Mouse (Mus musculus) ovary, postnatal 10 days (tissue): Measurements from ENCODE around the gene Nfkbie.

Source experiments
- DNase-seq: peaks from one replicate; pipeline ENCODE4 v3.0.0; 2022; ENCODE audit warnings: low spot score

Nfkbie gene

GRCm38 (mm10) chr17:45559732-45560525 is 4.4 kb downstream of the Nfkbie start:
- no peak for DNase-seq

GRCm38 (mm10) chr17:45563216-45563615 is 7.7 kb downstream of the Nfkbie start:
- no peak for DNase-seq

GRCm38 (mm10) chr17:45563655-45564530 is 8.4 kb downstream of the Nfkbie start, which contains the start of gene Slc35b2:
Gene Slc35b2 (plus strand): TSS chr17:45563874.
- peak; percentile 91 for DNase-seq

DNA sequence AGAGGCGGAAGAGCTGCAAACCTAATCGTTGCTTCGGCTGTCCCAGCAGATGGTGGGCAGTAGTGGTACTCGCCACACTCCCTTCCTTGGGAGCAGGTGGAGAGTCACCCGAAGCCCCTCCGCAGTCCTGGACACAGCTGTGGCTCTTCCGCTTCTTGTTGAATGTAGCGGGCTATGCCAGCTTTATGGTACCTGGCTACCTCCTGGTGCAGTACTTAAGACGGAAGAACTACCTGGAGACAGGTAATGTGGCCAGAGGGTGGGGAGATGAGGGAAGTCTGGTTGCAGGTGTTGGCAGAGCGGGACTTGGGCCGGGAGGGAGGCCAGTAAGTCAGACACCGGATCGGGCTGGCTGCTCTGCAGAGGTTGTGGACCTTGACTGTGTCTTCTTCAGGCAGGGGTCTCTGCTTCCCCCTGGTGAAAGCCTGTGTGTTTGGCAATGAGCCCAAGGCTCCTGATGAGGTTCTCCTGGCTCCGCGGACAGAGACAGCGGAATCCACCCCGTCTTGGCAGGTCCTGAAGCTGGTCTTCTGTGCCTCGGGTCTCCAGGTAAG is 9.1 kb downstream of the Nfkbie start:
- no peak for DNase-seq

DNA sequence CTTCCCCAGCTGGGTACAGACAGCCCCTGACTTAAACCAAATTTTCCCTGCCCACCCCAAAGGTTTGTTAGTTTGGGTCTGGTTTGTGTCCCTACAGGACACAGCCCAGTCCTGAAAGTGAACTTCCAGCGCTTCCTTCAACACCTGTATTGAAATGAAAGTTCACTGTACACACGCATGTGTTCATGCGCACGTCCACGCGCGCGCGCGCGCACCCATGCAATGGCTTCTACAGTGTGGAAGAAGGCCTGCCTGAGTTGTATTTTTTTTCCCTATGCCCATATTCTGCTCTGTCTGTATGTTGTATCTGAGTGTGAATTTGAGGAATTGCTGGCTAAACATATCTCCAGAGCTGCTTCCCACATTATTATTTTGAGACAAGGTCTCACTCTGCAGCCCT is 9.6 kb downstream of the Nfkbie start:
- no peak for DNase-seq

DNA sequence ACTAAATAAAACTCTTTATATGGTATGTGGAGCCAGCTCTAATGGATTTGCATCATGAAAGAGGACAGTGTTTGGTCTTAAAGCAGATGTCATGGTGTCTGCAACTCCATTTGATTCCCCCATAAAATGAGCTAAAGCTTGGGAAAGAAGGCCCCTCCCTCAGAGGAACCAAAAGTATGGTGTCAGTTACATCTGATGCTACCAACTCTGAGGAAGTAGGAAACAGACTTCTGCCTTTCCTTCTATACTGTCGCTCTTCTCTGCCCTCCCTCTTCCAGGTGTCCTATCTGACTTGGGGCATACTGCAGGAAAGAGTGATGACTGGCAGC is 10.5 kb downstream of the Nfkbie start:
- DNase-seq: no peak

GRCm38 (mm10) chr17:45566360-45567161 is 11.1 kb downstream of the Nfkbie start:
- DNase-seq: no peak

- DNase-seq: no peak
Measured at GRCm38 (mm10) chr17:45567162-45567601, 11.7 kb downstream of the Nfkbie start.

DNA sequence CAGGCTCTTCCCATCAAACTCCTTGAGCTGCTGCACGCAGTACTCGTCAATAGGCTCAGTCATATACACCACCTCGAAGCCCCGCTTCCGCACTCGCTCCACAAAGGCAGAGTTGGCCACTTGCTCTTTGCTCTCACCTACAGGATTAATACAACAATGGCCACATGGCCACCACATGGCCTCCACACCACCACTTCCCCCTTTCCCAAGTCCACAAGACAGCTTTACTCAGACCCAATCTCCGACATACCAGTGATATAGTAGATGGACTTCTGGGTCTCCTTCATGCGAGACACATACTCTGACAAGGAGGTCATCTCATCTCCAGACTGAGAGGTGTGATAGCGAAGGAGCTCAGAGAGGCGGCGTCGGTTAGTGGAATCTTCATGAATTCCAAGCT is 13.5 kb downstream of the Nfkbie start:
- DNase-seq: no peak

DNA sequence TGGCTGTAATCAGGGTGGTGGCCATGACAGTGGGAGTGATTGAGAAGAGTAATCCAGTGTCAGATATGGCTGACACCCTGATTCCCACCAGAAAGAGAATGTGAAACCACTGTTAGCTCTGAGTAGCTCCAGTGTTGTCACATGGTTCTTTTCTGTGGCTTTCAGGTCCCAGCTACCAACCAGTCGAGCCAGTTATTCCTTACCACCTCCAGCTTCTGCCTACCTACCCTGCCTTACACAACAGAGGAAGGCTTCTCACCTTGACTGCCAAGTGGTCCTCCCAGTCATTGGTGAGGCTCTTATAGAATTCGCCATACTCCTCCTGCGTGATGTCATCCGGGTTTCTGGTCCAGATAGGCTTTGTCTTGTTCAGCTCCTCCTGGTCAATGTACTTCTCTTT is 14.5 kb downstream of the Nfkbie start:
- no peak for DNase-seq

- DNase-seq: no peak
Measured at GRCm38 (mm10) chr17:45572103-45573086, 16.9 kb downstream of the Nfkbie start.

- DNase-seq: peak; percentile 99
Measured at GRCm38 (mm10) chr17:45573087-45573779, 17.7 kb downstream of the Nfkbie start, which contains the start of gene Hsp90ab1. Gene Hsp90ab1 (minus strand): TSS chr17:45573271.

DNA sequence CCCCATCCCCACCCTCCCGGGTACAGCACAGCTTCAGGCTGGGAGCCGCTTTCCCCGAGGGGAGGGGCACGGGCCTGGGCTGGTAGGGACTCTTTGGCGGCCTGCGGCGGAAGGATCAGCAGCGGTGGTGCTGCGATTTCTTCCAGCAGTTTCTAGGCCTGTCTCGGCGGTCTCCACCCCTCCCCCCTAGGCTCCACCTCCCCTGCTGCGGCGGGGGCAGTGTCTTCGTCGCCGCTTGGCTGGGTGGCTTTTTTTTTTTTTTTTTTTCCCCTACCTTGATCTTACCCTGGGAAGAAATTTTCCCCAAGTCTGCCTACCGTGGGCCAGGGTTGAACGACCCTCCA is 18.2 kb downstream of the Nfkbie start:
- DNase-seq: peak; percentile 93

- peak; percentile 55 for DNase-seq
Measured at GRCm38 (mm10) chr17:45574129-45574761, 18.7 kb downstream of the Nfkbie start.

- no peak for DNase-seq
Measured at GRCm38 (mm10) chr17:45575123-45575897, 19.8 kb downstream of the Nfkbie start.

GRCm38 (mm10) chr17:45578242-45578641 is 22.7 kb downstream of the Nfkbie start:
- no peak for DNase-seq

GRCm38 (mm10) chr17:45578843-45579242 is 23.3 kb downstream of the Nfkbie start:
- no peak for DNase-seq

- no peak for DNase-seq
Measured at GRCm38 (mm10) chr17:45579554-45579953, 24.1 kb downstream of the Nfkbie start.

- DNase-seq: no peak
Measured at GRCm38 (mm10) chr17:45580958-45581477, 25.5 kb downstream of the Nfkbie start.
